Mouse (Mus musculus) gastrocnemius, adult 2 months (tissue): ENCODE measurements around the gene Hapln2. TPM values are rescaled to one million over a fixed set of nuclear protein-coding genes. Genes with fewer than 3 reads are reported as not detected.

Experiments
- DNase-seq: peaks from one replicate; pipeline ENCODE4 v3.0.0; 2022
- H3K27ac ChIP-seq: fragments of 200-600 bp; 2 replicates; pipeline ENCODE4 v1.8.1; 2022; ENCODE audit warnings: mild to moderate bottlenecking
- H3K4me3 ChIP-seq: fragments of 200-600 bp; 2 replicates; pipeline ENCODE4 v1.8.1; 2022; ENCODE audit warnings: mild to moderate bottlenecking, moderate library complexity
- CTCF ChIP-seq: fragments of 200-600 bp; IDR thresholded peaks from 2 replicates; pipeline ENCODE4 v1.8.1; 2022; ENCODE audit warnings: antibody characterized with exemption, mild to moderate bottlenecking, moderate library complexity
- intact Hi-C: fragments of 180-260 bp; cut with DNase I; formaldehyde crosslinking; loops from one replicate; pipeline ENCODE4 v1.15.1; 2025
- long read RNA-seq, 2 experiments: library from polyadenylated mRNA; stranded (forward); transcript quantifications; one replicate each; pipeline ENCODE4 v2.0.0; 2021
- total RNA-seq, 2 experiments: library from RNA; stranded (reverse); gene quantifications; 2 replicates each; pipeline ENCODE4 v1.2.3; 2021

Gene Hapln2
- not detected for total RNA-seq
- long read RNA-seq, experiment 1 = 0 reads
- long read RNA-seq, experiment 2 = 0 reads

DNA sequence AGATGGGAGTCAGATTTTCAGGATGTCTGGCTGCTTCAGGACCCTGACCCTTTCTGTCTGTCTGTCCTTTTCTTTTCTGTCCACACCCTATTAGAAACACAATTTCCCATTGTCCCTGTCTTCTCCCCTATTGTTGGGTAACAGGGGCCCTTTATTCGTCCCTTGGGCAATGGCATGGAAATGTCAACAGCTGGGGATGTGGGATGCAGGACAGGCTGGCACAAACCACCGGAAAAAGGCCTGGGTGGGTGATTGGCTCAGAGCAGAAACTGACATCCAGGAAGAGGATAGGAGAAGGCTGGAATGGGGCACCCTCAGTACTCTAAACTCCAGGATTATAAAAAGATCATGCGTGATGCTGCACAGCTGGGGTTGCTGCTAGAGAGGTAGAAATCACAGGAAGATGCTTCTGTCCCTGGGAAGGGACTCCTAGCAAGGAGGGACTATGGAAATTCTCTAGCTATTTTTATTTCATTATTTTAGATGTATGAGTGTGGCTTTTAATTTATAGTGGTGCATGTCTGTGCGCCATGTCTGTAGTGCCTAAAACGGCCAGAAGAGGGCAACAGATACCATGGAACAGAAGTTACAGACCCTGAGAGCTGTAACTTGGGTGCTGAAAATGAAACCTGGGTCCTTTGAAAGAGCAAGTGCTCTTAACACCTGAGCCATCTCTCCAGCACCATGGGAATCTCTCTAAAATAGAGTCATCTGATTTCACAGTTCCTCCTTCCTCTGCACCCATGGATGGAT is at the start of gene Hapln2:
Gene Hapln2 (minus strand): TSS at position 150 of the 753 bp plus-strand sequence.
- intact Hi-C loops = loop anchor here (5.0 kb wide), 1 partner anchor 45 kb away; no protein-coding TSS in a partner anchor

DNA sequence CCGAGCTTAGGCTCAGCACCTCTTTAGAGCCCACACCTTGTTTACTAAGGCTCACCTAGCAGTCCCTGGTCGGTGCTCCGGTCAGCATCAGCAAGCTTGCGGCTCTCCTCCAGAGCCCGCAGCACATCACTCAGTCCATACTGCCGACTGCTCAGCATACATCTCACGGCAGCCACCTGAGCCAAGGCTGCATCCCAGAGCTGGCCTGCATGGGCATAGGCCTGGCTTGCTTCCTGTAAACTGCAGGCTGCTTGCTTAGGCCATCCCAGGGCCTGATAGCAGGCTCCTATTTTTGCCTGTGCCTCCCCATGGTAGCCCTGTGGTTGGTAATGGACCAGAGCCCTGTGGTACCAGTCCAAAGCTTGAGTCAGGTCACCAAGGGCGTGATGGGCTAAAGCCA is 47.4 kb upstream of the Hapln2 start:
- peak; percentile 14 for DNase-seq
- Histone ChIP-seq H3K27ac (no peak overlapping the region), H3K4me3 (no peak overlapping the region)
- intact Hi-C loops = loop anchor here (5.0 kb wide), 1 partner anchor 47 kb away; the partner anchor contains the start of gene Hapln2
- TF ChIP-seq CTCF = no peak

More for the DNA sequence above, at the start of gene Hapln2:
- Histone ChIP-seq H3K27ac (no peak within 1 kb of the TSS), H3K4me3 (no peak within 1 kb of the TSS)
- peak; percentile 64 for TF ChIP-seq CTCF
- DNase-seq = no peak

DNA sequence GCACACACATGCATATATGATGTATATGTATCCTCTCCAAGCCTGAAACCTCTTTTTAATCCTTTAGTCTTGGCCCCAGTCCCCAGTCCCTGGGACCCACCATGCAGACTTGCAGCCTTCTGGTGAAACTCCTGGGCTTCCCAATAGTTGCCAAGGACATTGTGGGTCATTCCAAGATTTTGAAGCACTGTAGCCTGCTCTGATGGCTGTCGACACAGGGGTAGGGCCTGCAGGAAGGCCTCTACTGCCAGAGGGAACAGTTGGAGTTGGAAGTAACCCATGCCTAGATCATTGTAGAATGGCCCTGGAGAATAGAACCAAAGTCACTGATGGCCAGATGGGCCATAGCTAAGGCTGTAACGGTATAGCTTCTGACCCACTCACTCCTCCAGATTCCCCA is 47.0 kb upstream of the Hapln2 start:
- H3K27ac ChIP-seq = no peak overlapping the region
- no peak overlapping the region for H3K4me3 ChIP-seq
- no peak for TF ChIP-seq CTCF
- intact Hi-C loops = loop anchor here (5.0 kb wide), 1 partner anchor 47 kb away; the partner anchor contains the start of gene Hapln2
- no peak for DNase-seq

GRCm38 (mm10) chr3:88073631-88074030 is 46.2 kb upstream of the Hapln2 start:
- no peak for DNase-seq
- TF ChIP-seq CTCF = no peak
- Histone ChIP-seq H3K4me3 (no peak overlapping the region), H3K27ac (no peak overlapping the region)
- intact Hi-C loops = loop anchor here (5.0 kb wide), 1 partner anchor 46 kb away; the partner anchor contains the start of gene Hapln2

GRCm38 (mm10) chr3:88071783-88072182 is 44.4 kb upstream of the Hapln2 start:
- DNase-seq = peak; percentile 84
- H3K4me3 ChIP-seq = no peak overlapping the region
- peak; percentile 95 for TF ChIP-seq CTCF
- intact Hi-C loops = loop anchor here (1.0 to 5.0 kb wide), 2 partner anchors 44 to 61 kb away; partner anchors contain the start of gene Hapln2
- no peak overlapping the region for H3K27ac ChIP-seq

DNA sequence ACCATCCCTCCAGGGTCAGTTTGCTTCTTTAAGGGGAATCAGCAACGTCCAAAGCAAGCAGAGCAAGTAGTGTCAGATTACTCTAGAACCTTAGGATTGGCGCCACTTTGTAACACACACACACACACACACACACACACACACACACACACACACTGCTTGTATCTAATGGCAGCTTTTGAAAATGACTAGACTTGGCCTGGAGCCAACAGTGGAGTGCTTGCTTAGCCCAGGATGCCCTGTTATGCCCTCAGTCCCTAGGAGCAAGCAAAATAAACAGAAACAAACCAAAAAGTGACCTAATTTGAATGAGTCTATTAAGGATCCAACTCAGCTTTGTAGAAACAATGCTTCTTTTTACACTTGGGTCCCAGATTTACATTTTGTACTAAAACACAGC is 41.0 kb upstream of the Hapln2 start:
- TF ChIP-seq CTCF = no peak
- Histone ChIP-seq H3K4me3 (no peak overlapping the region), H3K27ac (no peak overlapping the region)
- no peak for DNase-seq
- intact Hi-C loops = no loop called here

DNA sequence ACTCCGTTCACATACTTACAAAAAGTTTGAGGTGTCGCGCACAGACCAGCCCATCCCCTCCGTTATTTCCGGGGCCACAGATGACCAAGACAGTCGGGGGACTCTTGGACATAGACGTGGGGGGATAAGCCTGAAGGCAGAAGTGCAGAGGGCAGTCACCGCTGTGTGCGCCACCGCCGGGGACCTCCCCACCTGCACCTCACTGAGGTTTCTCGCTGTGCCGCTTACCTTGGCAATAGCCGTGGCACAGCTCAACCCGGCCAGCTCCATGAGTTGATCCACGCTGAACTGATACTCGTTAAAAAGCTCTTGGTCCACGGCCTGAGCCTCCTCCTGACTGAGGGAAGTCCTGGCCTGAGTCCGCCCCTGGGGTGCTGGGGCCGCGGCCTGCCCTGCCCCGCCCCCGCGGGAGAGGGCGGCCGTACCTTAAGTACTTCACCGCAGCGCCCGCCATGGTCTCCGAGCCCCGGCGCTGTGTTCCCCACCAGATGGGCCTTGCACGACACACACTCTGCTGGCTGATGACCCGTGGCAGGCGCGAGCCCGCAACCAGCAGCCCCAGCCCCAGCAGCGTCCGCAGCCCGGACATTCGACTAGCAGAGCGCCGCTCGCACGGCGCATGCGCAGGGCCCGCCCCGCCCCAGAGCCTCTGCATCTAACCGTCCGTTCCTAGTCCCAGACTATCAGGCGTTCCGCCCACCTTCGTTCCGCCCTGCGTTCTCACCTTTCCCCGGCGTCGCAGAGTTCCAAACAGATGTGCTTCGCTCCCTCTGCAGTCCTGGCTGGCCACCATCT is 30.7 kb upstream of the Hapln2 start, which contains the start of gene Naxe:
Gene Naxe (minus strand): TSS at position 594 of the 795 bp plus-strand sequence.
- no peak for TF ChIP-seq CTCF
- peak; percentile 92 for DNase-seq
- Histone ChIP-seq H3K4me3 (peak within 1 kb of the TSS; percentile 96), H3K27ac (peak within 1 kb of the TSS; percentile 90)
- intact Hi-C loops = loop anchor here (5.0 kb wide), 1 partner anchor 36 kb away; no protein-coding TSS in a partner anchor

DNA sequence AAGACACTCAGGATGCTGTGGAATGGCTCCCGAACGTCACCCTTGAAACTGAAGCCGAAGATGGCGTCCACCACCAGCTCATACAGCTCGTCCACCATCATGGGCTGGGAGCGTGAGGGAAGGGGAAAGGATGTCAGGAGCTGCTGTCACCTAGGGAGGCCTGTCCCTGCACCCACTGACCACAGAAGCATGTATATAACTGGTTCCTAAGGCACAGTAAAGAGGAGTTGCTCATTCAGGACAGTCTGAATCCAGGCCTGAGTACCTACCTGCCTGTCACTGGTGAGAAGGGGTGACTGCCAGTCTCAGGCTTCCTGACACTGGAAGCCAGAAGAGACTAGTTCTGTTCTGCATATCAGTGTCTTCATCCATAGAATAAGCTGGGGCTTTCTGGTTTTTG is 29.6 kb upstream of the Hapln2 start:
- Histone ChIP-seq H3K4me3 (peak overlapping the region; percentile 96), H3K27ac (no peak overlapping the region)
- TF ChIP-seq CTCF = no peak
- DNase-seq = no peak
- intact Hi-C loops = loop anchor here (5.0 kb wide), 1 partner anchor 35 kb away; no protein-coding TSS in a partner anchor

DNA sequence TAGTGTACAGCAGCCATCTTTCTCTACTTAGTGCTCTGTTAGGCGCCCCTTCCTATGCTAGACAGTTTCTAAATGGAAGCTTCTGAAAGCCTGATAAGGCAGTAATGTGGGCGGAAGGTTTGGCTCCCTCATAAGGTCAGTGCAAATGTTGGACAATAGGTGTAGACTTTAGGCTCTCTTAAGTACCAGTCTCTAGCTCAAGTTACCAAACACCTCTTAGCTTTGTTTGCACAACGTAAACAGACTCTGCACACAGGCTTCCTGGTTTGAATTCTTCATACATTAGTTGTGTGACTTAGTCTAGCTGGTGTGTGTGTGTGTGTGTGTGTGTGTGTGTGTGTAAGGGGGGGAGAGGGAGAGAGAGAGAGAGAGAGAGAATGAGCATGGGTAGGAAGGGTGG is 22.1 kb upstream of the Hapln2 start:
- H3K27ac ChIP-seq = no peak overlapping the region
- intact Hi-C loops = no loop called here
- TF ChIP-seq CTCF = no peak
- H3K4me3 ChIP-seq = no peak overlapping the region
- DNase-seq = no peak

GRCm38 (mm10) chr3:88042661-88043421 is 15.5 kb upstream of the Hapln2 start, which contains the start of gene Gpatch4:
TSS of gene Gpatch4 (plus strand) at chr3:88043108.
- Histone ChIP-seq H3K27ac (peak within 1 kb of the TSS; percentile 84), H3K4me3 (peak within 1 kb of the TSS; percentile 89)
- intact Hi-C loops = no loop called here
- no peak for TF ChIP-seq CTCF
- peak; percentile 88 for DNase-seq

GRCm38 (mm10) chr3:88035561-88036293 is 8.3 kb upstream of the Hapln2 start:
- intact Hi-C loops = no loop called here
- no peak overlapping the region for H3K27ac ChIP-seq
- TF ChIP-seq CTCF = no peak
- DNase-seq = no peak
- no peak overlapping the region for H3K4me3 ChIP-seq

- no peak overlapping the region for H3K4me3 ChIP-seq
- no peak for TF ChIP-seq CTCF
- no peak for DNase-seq
- H3K27ac ChIP-seq = no peak overlapping the region
- intact Hi-C loops = no loop called here
Measured at GRCm38 (mm10) chr3:88033506-88033905, 6.1 kb upstream of the Hapln2 start.
